Mouse (Mus musculus): ENCODE data around the gene Cfap298.

Gene Cfap298

DNA sequence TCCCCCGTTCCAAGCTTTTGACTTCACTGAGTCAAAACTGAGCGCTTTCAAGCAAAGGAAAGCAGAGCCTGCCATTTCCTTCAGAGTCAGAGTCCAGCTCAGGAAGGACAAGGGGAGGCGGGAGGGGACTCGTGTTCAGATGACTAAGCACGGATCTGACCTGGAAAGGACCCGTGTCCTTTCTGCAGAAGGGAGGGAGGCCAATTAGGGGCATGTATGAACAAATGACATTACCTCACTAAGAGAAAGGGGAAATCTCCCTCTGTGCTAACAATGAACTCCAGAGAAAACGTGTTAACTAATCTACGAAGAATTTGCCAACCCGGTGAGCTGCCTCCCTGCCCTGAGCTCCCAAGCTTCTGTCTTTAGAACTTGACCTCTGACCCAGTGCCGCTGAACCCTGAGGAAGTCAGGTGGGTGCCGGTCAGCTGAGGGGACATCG, 18.9 kb downstream of the Cfap298 start:
- in situ Hi-C loops (cut with MboI, MseI), result no loop called here

DNA sequence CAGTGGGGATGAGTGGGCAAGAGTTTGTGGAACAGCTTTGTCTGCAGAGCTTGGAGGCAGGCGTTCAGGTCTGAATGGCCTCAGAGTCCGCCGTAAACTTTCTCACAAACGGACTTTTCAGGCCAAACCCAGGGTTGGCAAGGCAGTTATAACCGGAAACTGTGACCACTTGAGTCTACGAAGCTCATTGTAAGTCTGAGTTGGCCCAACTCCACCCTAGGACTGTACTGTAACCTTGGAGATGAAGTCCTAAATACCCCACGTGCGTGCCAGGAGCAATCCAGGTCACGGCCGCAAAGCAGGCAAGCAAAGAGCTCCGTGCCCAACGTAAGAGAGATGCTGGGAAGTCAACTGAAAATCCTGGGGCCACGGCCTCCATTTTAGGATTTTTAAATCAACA, 23.1 kb downstream of the Cfap298 start:
- in situ Hi-C loops (cut with MboI, MseI), result no loop called here

DNA sequence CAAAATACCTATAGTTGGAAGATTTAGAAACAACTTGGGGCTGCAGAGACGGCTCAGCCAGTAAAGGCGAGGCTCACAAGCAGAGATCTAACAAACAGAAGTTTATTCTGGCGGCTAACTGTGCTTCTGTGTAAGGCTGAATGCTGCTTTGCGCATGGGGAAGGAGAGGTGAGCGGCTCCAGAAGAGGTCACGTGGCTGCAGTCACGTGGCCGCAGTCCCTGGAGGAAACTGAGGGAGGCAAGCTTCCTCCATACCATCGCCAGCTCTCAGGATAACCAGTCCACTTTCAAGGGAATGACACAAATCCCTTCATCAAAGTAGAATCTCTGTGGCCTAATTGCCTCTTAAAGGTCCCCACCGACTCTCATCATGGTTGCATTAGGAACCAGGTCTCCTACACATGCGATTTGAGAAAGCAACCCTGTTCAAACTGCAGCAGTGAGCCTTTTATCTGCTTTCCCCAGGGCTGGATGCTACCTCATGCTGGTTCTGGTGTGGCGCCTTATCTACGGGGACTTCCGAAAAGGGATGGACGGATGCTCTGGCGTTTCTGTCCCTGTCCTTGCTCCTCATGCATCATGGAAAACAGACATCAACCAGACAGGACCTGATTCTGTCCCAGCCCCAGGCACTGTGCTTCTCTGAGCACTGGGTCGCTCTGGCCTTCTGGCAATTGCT, 23.9 kb downstream of the Cfap298 start:
- in situ Hi-C loops (cut with MboI, MseI), result no loop called here

DNA sequence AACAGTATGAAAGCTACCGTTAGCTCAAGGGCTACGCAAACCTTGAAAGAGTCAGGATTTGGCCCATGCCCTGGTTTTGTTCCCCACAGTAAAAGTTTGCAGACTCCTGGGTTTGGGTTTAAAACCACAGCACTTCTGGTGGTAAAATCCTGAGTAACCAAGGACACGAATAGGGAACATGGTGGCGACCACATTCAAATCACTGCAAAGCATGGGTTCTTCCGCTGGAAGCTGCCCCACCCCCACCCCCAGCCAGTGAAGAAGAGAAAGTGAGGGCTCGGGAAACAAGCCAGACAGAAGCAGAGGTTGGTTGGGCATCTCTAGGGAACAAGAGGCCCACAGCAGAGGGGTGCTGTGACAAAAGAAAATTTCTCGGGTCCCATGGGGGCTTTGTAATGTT, 27.7 kb downstream of the Cfap298 start:
- in situ Hi-C loops (cut with MboI, MseI), result no loop called here

DNA sequence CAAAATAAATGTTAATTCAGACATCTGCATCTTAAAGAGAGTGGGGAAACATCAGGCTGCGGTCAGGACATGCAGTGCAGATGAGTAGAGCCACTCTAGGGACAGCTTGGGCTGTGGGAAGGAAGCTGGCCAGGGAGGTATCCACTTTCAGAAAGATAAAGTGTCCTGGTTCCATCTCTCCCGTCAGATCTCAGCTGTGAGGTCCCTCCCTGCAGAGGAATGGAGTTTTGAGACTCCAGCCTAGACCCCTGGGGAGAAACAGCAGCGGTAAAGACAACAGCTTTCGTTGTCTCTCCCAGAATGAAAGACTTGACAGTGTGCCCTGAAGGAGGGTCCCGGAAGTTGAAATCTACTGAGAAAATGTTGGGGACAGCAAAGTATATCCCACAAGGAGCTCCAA, 31.6 kb downstream of the Cfap298 start:
- in situ Hi-C loops (cut with MboI, MseI), result no loop called here

DNA sequence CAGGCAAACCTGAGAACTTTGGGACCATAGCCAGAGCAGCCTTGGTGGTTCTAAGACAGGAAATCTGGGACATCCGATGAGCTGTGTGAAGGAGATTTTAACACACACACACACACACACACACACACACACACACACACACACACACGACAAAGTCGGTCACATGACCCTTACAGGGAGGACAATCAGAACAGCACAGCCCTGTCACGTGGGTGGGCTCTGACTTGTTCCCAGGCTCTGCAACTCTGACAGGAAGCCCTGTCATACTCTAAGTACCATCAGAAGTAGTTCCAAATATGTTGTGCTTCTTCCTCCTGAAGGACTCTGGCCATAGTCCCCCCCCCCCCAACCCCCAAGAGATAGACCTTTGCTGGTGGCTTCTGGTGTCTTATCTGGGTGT, 33.5 kb downstream of the Cfap298 start:
- in situ Hi-C loops (cut with MboI, MseI), result no loop called here

DNA sequence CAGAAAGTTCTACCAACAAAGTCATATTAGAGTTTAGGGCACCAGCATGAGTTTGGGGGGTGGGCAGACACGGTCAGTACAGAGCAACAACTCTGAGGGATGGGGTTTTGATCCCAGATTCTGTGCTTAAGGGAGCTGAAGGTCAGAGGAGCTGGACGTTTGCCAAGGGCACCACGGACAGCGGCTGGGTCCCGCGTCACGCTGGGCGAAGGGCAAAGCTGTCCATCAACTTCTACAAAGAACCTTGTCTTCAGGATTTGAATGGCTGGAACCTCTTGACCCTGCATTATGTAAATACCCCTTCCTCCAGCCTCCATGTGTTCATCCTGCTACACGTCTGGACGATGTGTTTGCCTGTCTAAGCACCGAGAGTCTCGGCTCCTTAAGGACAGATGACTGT, 35.4 kb downstream of the Cfap298 start:
- in situ Hi-C loops (cut with MboI, MseI), result no loop called here

DNA sequence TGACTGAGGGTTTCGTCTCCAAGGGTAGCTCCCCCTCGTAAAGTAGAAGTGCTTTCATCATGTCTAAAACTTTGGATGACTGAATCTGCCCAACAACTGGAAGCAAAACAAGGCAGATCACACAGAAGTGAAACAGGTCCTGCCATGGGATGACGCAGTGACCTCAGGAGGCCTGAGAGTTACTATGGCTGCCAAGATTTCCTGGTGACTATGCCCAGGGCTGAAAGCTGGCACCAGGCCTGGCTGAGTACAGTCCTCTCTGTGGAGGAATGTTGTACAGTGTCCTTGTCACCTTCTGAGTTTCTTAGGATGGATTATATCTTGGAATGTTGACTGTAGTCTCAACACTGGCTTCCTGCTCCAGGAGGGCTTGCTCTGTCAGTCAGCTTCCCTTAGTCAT, 37.3 kb downstream of the Cfap298 start:
- in situ Hi-C loops (cut with MboI, MseI), result no loop called here

DNA sequence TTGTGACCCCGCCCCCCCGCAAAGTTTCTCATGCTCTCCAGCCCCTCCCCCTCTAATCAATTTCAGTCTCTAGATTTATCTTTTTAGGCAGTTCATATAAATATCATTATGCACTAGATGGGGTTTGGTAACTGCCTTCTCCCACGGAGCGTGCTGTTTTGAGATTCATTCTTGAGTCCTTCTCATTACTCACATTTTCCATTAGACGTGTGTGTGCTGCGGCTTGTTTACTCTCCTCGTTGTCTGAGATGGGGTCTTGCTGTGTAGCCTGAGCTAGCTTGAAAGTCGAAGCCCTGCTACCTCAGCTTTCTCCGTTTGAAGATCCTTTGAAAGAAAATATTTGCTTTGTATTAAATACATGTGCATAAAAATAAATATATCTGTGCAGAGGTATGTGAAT, 41.1 kb downstream of the Cfap298 start:
- in situ Hi-C loops (cut with MboI, MseI), result no loop called here

DNA sequence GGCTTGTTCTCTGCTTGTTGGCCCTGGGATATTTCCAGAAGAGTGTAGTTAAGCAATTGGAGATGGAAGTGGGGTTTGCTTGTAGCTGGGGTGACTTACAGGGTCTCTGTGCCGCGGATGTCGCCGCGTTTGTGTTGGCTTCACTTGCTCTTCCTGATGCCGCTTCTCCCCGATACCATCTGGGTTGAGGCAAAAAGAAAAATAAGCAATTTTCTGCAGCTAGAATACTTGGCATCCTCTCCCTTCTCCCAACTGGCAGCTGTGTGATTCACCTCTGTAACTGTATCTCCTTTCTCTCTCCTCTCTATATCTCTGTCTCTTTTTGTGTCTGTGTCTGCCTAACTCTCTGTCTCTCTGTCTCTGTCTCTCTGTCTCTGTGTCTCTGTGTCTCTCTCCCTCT, 41.9 kb downstream of the Cfap298 start:
- in situ Hi-C loops (cut with MboI, MseI), result no loop called here

DNA sequence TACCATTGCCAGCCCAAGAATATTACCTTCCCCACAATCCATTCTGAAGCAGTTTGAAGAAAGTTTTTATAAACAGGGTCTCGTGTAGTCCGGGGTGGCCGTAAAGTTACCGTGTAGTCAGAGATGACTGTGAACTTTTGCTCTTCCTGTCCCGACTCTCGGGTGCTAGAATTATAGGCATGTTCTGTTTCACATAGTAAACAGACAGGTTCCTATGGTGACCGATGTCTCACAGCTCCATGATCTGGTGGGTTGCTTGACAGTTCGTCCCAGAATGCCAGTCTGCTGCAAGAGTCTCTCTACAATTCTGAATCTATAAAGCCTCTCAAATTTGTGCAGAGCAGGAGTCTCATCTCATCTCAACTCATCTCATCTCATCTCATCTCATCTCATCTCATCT, 42.8 kb downstream of the Cfap298 start:
- in situ Hi-C loops (cut with MboI, MseI), result no loop called here

DNA sequence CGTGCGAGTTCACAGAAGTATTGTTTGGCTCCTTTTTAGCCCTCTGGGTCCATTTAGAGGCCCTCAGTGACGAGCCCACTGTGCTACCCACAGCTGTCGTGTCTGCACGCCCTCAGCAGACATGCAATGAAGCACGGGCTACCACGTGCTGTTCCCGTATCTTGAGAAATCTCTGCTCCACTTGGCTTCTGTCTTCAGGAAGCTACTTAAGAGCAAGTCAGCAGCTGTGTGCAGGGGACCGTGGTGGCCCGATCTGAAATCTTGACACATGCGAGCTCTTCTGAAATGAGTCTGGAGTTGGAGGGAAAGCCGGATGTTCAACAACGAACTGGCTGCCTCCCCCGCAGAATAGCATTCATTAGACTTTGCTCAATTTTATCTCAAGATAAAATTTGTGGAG, 43.3 kb downstream of the Cfap298 start:
- in situ Hi-C loops (cut with MboI, MseI), result no loop called here

DNA sequence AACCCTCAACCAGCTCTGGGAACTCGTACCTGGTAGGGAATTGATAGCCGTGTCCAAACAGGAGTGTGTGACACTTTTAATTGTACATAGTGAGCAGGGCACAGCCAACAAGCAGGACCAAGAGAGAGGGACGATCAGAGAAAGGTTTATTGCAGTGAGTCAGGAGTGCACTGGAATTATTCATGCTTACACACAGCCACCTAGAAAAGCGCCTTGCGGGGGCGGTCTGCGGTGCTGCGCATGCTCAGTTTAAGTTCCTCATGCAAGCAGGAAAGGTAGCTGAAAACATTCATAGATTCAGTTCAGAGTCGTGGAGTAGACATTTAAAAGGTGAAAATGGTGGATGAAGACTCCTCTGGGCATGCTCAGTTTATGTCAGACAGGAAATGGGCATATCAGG, 44.2 kb downstream of the Cfap298 start:
- in situ Hi-C loops (cut with MboI, MseI), result no loop called here

DNA sequence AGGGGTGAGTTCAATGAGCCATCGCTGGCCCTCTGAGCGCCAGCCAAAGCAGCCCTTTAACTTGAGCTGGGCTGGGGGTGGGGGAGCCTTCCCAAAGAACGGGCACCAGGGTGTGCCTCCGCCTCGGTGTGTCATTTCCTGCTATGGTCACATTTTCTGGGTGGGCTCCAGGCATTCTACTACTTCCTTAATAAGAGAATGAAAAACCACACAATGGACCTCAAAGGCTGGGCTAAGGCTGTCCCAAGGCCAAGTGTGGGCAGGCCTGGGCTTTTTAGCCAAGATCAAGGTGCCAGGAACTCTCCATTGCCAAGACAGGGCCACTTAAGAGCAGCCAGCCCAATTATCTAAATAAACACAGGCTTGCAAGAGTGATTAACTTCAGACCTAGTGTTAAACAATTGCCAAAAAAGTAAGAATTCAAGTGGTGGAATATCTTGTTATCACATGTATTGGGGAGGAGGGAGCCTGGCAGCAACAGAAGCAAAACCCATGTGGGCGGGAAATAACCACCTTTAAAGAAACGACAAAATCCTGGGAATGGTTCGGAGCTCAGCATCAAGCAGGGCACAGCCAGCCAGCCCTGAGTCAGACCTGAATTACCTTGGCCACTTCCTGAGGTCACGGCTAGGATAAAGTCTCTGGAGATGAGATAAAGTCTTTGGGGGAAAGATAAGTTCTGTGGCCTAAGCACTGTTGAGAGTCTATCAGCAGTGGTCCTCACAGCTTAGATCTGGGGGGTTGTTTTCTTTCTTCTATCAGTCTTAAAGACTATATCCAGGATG, 48.9 kb downstream of the Cfap298 start:
- in situ Hi-C loops (cut with MboI, MseI), result no loop called here

DNA sequence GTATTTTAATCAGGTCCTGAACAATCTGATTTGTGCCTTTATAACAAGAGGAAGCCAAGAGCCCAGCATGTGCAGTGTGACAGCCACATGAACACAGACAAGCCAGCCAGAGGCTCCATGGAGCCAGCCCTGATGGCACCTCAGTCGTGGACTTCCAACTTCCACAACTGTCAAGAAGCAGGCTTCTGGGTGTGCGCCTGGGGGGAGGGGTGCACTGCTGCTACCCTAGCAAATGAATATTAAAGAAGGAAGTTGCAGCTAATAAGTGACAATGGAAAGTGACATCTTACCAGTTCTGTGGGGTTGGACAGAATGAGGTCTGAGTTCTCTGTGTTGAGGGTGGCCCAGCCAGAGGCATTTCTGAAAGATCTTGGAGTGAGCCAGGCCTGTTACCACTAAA, 49.6 kb downstream of the Cfap298 start:
- in situ Hi-C loops (cut with MboI, MseI), result no loop called here

DNA sequence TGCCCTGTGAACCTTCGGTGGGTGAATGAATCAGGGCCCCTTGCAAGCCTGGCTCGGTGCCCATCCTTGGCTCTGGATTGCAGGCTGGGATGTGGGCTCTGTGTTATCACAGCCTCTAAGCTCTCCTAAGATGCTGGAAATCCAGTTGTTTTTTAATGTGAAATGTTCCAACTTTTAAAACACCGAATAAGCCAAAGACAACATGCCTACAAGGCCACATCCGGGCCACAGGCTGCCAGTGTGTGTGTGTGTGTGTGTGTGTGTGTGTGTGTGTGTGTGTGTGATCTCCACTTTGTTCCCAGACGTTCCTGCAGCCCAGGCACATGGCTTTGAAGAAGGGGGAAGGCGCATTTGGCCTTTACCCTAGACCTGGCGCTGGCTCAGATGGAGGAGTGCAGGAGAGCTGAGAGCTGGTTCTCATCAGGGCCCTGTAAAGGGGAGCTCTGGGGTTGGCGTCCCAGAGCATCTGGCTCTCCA, 52.4 kb downstream of the Cfap298 start:
- in situ Hi-C loops (cut with MboI, MseI), result no loop called here

DNA sequence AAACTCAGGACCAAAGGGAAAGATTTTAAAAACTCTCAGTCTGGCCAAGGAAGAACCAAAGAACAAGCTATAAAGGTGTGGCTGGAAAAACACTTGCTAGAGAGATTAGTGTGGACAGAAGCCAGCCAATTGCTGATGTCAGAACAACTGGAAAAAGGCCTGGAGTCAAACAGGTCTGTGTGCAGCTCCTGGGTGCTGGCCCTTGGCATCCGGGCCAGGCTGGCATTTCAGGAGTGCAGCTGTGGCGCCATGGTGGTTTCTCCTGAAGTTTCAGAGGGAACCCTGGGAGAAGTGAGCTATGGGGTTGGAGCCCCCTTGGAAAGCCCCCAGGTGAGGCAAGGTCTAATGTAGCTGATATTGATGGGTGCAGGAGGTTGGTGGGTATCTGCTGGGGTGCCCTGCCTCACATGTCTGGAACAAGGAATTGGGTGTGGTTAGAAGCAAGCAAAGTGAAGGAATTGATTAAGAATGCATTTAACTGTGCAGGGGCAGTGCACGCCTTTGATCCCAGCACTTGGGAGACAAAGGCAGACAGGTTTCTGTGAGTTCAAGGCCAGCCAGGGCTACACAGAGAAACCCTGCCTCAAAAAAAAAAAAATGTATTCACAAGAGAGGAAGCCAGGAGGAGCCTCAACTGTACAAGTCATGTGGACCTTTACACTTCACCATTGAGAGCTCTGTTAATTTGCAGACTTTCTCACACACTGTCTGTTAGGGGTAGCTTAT, 56.6 kb downstream of the Cfap298 start:
- in situ Hi-C loops (cut with MboI, MseI), result no loop called here
